Mouse (Mus musculus) gastrocnemius, adult 8-10 months (tissue): ENCODE data around the gene Lamtor1. TPM values are rescaled to one million over a fixed set of nuclear protein-coding genes. Genes with fewer than 3 reads are reported as not detected.
A peak's percentile ranks its signal among the peaks of the same experiment; 100 is the strongest.

Experiments
- DNase-seq, 2 experiments: peaks; one replicate each; pipeline ENCODE4 v3.0.0; 2022; ENCODE audit warnings: low spot score in 2 of 2
- microRNA-seq: library from miRNA; unstranded; fragments of <30 nt; microRNA quantifications from one replicate; pipeline ENCODE4 v1.2.0, GENCODE M21; 2022
- total RNA-seq, 4 experiments: library from RNA; stranded (reverse); gene quantifications; 2 replicates each; pipeline ENCODE4 v1.2.4; 2022

Gene Lamtor1
- total RNA-seq, 4 experiments from 2014 or later: 92.8 to 102 (median 96.2) TPM

DNA sequence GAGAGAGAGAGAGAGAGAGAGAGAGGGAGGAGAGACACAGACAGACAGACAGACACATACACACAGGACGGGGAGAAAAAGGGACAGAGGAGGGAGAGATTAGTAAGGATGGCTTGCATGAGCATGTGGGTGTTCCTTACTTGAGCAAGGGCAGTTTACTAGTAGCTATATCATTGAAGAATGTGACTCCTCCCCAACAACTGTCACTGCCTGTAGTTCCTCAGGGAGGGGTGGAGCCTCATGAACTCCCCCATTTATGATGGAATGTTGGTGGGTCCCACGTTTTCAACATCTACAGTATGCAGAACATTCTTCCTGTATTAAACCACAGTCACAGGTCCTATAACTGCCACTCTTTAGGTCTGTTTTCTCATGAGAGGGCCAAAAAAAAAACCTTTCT, 46.4 kb downstream of the Lamtor1 start:
- no peak for DNase-seq

- DNase-seq: no peak
Observed at GRCm38 (mm10) chr7:101954163-101954562, 48.5 kb downstream of the Lamtor1 start.

DNA sequence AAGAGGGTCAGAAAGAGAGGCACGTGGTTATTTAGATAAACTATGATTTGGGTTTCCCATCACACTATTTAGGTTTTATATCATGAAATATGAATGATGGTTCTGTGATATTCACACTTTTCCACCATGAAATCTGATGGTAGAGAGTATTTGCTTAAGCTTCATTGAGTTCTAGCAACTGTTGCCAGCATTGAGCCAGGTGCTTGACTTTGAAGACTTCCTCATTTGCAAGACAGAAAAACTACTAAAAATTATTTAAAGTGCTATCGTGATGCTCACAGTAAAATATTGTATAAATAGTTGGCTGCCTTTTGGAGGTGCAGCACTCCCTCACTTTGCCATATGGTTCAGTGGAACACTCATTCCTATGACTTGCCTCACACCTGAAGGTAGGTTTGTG, 49.6 kb downstream of the Lamtor1 start:
- no peak for DNase-seq

GRCm38 (mm10) chr7:101955862-101956261, 50.2 kb downstream of the Lamtor1 start:
- DNase-seq: no peak

GRCm38 (mm10) chr7:101956481-101956880, 50.8 kb downstream of the Lamtor1 start:
- no peak for DNase-seq

DNA sequence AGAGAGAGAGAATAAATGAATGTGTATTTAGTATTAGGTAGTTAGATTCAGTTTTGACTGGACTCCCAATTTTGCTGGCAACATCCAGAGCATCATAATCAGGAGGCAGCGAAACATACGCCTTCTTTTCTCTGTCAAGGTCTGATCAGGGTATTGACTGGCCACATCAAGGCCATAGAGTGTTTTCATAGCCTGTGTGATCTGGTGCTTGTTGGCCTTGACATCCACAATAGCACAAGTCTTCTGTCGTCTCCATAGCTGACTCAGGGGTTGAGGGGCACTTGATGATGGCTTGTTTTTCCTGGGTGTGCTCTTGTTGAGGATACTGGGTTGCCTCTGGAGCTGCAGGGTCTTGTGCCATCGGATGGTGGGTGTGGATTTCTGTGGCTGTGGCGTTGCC, 51.2 kb downstream of the Lamtor1 start:
- DNase-seq: no peak

DNA sequence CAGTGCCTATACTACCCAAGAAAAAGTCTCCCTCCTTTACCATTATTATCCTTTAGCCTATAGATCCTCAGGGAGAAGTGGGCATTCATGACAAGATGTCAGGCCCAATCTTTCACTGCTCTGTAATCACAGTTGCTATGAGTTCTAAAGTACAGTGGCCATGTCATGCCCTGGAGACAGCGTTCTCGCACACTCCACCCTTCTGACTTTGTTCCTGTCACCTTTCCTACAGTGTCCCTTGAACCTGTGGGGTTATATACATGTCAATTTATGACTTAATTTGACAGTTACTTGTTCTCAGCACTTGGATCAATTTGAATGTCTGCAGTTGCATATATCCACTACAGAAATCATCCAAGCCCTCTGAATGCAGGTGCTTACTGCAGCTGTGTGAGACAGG, 57.1 kb downstream of the Lamtor1 start:
- no peak for DNase-seq

DNA sequence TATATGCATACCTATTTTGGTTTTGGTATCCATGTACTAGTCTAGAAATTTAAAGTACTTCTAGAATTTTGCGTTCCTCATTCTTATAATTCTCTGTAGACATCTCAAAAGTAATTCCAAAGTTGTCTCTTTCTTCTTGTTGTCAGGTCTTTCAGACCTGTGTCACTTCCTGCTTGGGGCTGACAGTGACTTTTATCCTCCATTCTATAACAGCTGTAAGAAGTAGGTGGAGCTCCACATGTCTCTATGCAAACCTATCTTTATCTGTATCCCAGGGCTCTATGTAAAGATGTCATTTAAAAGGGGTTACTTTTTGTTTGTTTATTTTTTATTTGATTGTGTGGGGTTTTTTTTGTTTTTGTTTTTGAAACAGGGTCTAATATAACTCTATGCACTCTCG, 57.9 kb downstream of the Lamtor1 start:
- no peak for DNase-seq

- no peak for DNase-seq
Observed at GRCm38 (mm10) chr7:101964551-101964950, 58.8 kb downstream of the Lamtor1 start.

- no peak for DNase-seq
Observed at GRCm38 (mm10) chr7:101965606-101966005, 59.9 kb downstream of the Lamtor1 start.

- DNase-seq: no peak
Observed at GRCm38 (mm10) chr7:101967256-101967655, 61.6 kb downstream of the Lamtor1 start.

DNA sequence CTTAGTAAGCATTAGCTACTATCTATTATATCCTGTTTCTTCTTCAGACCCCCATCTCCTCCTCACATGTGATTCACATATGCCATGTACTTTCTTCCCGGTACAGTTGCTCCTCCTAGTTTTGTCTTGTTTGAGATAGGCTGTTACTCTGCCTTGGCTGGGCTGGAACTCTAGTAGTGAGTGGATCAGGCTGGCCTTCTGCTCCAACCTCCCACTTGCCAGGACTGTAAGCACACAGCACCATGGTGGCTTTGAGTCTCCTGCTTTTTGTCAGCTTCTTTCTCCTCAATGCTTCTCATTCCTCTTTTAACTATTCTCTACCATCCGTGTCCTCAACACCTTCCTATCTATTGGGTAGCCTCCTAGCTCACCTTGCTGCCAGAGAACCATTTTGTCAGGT, 63.0 kb downstream of the Lamtor1 start:
- DNase-seq: no peak

DNA sequence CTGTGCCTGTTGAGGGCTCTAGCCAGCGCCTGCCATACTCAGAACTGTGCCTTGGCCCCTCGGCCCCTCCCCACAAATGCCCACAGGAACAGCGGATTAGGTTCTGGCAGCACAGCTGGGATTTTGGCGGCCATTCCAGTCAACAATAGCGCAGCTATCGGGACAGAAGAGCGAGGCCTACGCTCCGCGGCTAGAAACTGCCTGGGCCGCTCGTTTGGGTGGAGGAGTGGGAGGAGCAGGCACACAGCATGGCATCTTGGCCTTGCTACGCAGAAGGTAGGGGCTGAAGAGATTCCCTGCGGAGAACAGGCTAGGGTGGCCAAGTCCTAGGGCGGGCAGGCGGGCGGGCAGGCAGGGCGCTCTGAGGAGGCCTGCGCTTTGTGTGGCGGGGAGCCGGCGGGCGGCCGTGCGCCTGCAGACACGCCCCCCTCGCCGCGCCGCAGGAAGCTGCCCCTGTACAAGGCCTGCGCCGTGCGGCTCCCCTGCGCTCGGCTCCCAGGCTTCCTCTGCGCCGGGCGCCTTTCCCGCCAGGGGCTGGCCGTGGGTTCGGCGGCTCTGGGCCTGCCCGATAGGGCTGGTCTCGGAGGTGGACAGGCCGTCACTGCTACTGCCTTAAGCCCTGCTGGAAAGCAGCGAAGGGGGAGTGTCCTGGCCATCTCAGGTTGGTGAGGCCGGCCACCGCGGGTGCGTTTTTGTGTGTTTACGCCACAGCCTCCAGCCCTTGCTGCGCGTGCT, 64.2 kb downstream of the Lamtor1 start:
- peak; percentile 77 to 79 for DNase-seq

DNA sequence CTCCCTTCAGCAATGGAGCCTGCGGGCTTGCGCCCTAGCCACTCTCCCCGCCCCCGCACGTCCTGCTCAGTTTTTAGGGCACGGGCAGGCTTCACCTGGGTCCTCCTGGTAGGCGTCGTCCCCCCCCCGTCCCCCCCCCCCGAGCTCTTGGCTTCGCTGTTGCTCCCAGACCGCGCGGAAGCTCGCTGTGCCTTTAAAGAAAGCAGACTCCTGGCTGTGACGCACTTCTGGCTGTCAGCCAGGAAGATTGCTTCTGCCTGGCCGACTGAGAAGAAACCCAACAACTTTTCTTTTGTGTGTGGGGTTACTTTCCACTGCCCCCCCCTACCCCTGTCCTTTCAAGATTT, 64.7 kb downstream of the Lamtor1 start:
- peak; percentile 88 to 91 for DNase-seq

DNA sequence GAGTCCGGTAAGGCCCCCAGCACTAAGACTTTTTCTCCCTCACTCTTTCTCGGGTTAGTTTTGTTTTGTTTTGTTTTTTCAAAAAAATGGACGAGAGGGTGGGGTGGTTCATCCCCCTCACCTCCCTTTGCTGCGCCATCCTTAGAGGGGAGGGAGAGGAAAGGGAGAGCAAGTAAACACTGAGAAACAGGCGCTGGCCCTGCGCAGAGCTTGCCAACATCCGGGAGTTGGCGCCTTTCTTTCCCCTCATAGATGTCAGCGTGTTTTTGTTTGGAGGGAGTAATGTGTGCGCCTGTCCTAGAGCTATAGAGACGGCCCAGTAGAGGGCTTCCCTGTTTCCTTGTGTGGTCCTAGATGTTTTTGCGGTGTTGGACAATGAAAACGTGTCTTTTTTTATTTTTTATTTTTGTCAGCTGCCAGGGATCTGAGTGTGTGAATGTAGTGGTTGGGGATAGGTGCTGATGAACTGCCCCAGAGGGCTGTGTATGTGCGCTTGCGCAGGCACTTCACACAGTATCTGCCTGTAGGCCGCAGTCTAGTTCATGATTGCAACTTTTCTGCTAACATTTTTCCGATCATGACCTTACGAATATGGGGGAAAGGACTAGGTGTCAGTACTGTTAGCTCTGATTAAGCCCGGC, 65.2 kb downstream of the Lamtor1 start:
- DNase-seq: peak; percentile 54 to 68

GRCm38 (mm10) chr7:101971721-101972120, 66.0 kb downstream of the Lamtor1 start:
- DNase-seq: no peak

GRCm38 (mm10) chr7:101973730-101974129, 68.0 kb downstream of the Lamtor1 start:
- no peak for DNase-seq

GRCm38 (mm10) chr7:101974505-101974904, 68.8 kb downstream of the Lamtor1 start:
- peak; percentile 28 to 62 for DNase-seq

Small RNA genes within 50 kb of the gene (microRNA-seq; reads per million reads assigned to microRNA genes)
- not detected for gene Gm22655

Other genes with a start within 250 kb of the Lamtor1 start
- gene Clpb, start 242.3 kb upstream of the Lamtor1 start, total RNA-seq: 10 to 100 TPM; 60.4 to 77.8 (median 69.2) TPM
- not detected for gene Phox2a, start 87.6 kb upstream of the Lamtor1 start, total RNA-seq
- gene Inppl1, start 67.7 kb upstream of the Lamtor1 start, total RNA-seq: 100 to 1,000 TPM in 2 of 4 experiments, 10 to 100 TPM in 2; 75.1 to 104 (median 99.5) TPM
- 1 to 10 TPM in 2 of 4 experiments, under 1 TPM in 2; 0.53 to 2.6 (median 1.2) TPM for gene Folr2, start 48.7 kb upstream of the Lamtor1 start, total RNA-seq
- 10 to 100 TPM; 17.8 to 28.6 (median 26.0) TPM for gene Anapc15, start 42.2 kb upstream of the Lamtor1 start, total RNA-seq
- gene Folr1, start 35.1 kb upstream of the Lamtor1 start, total RNA-seq: 1 to 10 TPM; 1.1 to 1.6 (median 1.3) TPM
- gene Tomt, start 455 bp downstream of the Lamtor1 start, total RNA-seq: not detected
- gene Lrrc51, start 28.0 kb downstream of the Lamtor1 start, total RNA-seq: 1 to 10 TPM; 3.0 to 4.3 (median 3.8) TPM
- gene Numa1, start 28.2 kb downstream of the Lamtor1 start, total RNA-seq: 10 to 100 TPM; 46.9 to 56.4 (median 51.8) TPM
- 1 to 10 TPM in 3 of 4 experiments, under 1 TPM in 1; 0.82 to 2.7 (median 1.7) TPM for gene Il18bp, start 112.8 kb downstream of the Lamtor1 start, total RNA-seq
- 10 to 100 TPM; 25.1 to 29.6 (median 27.5) TPM for gene Rnf121, start 159.6 kb downstream of the Lamtor1 start, total RNA-seq
- gene Xndc1, start 159.6 kb downstream of the Lamtor1 start, total RNA-seq: 1 to 10 TPM; 2.9 to 6.4 (median 3.2) TPM
- 1 to 10 TPM in 1 of 4 experiments, under 1 TPM in 3; 0.22 to 1.1 (median 0.76) TPM for gene Xntrpc, start 159.8 kb downstream of the Lamtor1 start, total RNA-seq
- under 1 TPM in 2 of 4 experiments, not detected in 2; 0.21 to 0.56 TPM for gene Trpc2, start 177.2 kb downstream of the Lamtor1 start, total RNA-seq
- gene Art1, start 195.8 kb downstream of the Lamtor1 start, total RNA-seq: 100 to 1,000 TPM; 502 to 604 (median 539) TPM
- 10 to 100 TPM; 20.6 to 32.3 (median 29.4) TPM for gene Art5, start 203.6 kb downstream of the Lamtor1 start, total RNA-seq
- not detected for gene Chrna10, start 210.9 kb downstream of the Lamtor1 start, total RNA-seq